Mouse (Mus musculus) hindbrain, embryonic 12.5 days (tissue): Measurements from ENCODE around the gene Nedd9. TPM values are rescaled to one million over a fixed set of nuclear protein-coding genes. Genes with fewer than 3 reads are reported as not detected.

Source experiments
- ATAC-seq: fragments of 200-750 bp; cut with Nextera tagmentation; 2 replicates; pipeline ENCODE4 v1.8.0; 2017; ENCODE audit warnings: moderate TSS enrichment; ENCODE audit not compliant: low FRiP score
- H3K27ac ChIP-seq: fragments of 300-500 bp; sonication (generic); 2 replicates; pipeline ENCODE4 v1.5.1; 2016; ENCODE audit warnings: mild to moderate bottlenecking
- H3K27me3 ChIP-seq: fragments of 300-500 bp; sonication (generic); 2 replicates; pipeline ENCODE4 v1.6.1; 2016; ENCODE audit warnings: mild to moderate bottlenecking
- H3K36me3 ChIP-seq: fragments of 300-500 bp; sonication (generic); 2 replicates; pipeline ENCODE4 v1.6.1; 2016; ENCODE audit warnings: mild to moderate bottlenecking
- H3K4me1 ChIP-seq: fragments of 300-500 bp; sonication (generic); 2 replicates; pipeline ENCODE4 v1.6.1; 2016
- H3K4me2 ChIP-seq: fragments of 300-500 bp; sonication (generic); replicated peaks from 2 replicates; pipeline ENCODE4 v1.6.1; 2016; ENCODE audit warnings: mild to moderate bottlenecking
- H3K4me3 ChIP-seq: fragments of 300-500 bp; sonication (generic); 2 replicates; pipeline ENCODE4 v1.5.1; 2016; ENCODE audit warnings: mild to moderate bottlenecking
- H3K9ac ChIP-seq: fragments of 300-500 bp; sonication (generic); 2 replicates; pipeline ENCODE4 v1.6.1; 2016; ENCODE audit warnings: mild to moderate bottlenecking, moderate library complexity
- H3K9me3 ChIP-seq: fragments of 300-500 bp; sonication (generic); replicated peaks from 2 replicates; pipeline ENCODE4 v1.6.1; 2016; ENCODE audit warnings: mild to moderate bottlenecking
- WGBS: fragments of 180-500 bp; shearing (Covaris S2); methylation state at CpG from one replicate; pipeline ENCODE4 v1.1.7; 2016; 5-methylcytosine and 5-hydroxymethylcytosine counted together
- polyA plus RNA-seq: library from polyadenylated mRNA; unstranded; fragments of >200 nt; fragmentation: Nextera tagmentation; extraction: Ambion mirVana; gene quantifications from 2 replicates; pipeline ENCODE4 v1.2.1, GENCODE M21; 2016

Gene Nedd9
- polyA plus RNA-seq, 1 experiment from 2014 or later, result 17.9 TPM

- H3K4me2 ChIP-seq, result no peak overlapping the region
- H3K27ac ChIP-seq, result no peak overlapping the region
- H3K4me1 ChIP-seq, result no peaks in the 10 kb centered on the region
- WGBS, result 89% methylated on average over 2 of the region's 2 CpGs
- H3K9ac ChIP-seq, result no peak overlapping the region
- no peak for ATAC-seq
- H3K27me3 ChIP-seq, result no peaks in the 10 kb centered on the region
- H3K4me3 ChIP-seq, result no peak overlapping the region
- no peaks in the 10 kb centered on the region for H3K9me3 ChIP-seq
- H3K36me3 ChIP-seq, result no peaks in the 10 kb centered on the region
Observed at GRCm38 (mm10) chr13:41392191-41392590, 95.0 kb downstream of the Nedd9 start.

DNA sequence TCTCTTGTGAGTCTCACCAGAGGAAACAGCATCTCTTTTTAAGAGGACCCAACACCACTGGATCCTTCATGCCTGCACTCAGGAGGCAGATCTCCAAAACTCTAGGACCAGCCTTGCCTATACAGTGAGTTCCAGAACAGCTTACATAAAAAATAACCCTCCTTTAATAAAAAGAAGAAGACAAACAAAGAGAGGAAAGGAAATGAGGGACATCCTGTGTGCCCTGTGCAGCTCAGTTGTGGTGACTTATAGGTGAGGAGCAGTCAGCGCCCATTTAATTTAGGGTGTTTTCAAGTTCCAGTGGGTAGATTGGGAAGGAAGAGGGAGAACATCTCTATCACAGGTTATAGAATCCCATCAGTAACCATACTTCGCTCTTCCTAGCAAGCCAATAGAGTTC is 96.5 kb downstream of the Nedd9 start:
- Histone ChIP-seq H3K27ac (no peak overlapping the region), H3K4me3 (no peak overlapping the region), H3K27me3 (no peaks in the 10 kb centered on the region), H3K9me3 (no peaks in the 10 kb centered on the region), H3K4me2 (no peak overlapping the region), H3K4me1 (no peaks in the 10 kb centered on the region), H3K9ac (no peak overlapping the region), H3K36me3 (no peaks in the 10 kb centered on the region)
- WGBS, result 94% methylated on average over 2 of the region's 2 CpGs
- no peak for ATAC-seq

DNA sequence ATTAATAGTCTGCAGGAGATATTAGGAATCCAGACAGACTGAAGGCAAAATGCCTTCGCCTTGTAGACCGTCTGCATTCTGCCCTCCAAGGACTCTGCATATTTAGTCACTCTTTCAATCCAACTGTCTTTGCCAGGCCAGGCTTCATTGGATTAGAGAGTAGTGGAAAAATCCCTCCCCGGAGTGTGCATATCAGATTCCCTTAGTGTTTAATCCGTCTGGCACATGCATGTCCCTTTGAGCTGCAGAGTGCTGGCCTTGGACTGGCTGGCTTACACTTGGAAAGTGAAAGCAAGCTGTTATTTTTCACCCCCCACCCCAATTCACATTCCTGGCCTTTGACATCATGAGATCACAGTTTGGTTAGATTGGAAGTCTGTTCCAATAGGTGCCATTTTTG is 100.6 kb downstream of the Nedd9 start:
- ATAC-seq, result no peak
- no peaks in the 10 kb centered on the region for H3K27me3 ChIP-seq
- H3K36me3 ChIP-seq, result no peaks in the 10 kb centered on the region
- no peaks in the 10 kb centered on the region for H3K9me3 ChIP-seq
- H3K9ac ChIP-seq, result no peak overlapping the region
- no peak overlapping the region for H3K27ac ChIP-seq
- H3K4me1 ChIP-seq, result no peaks in the 10 kb centered on the region
- 67% methylated on average over 4 of the region's 4 CpGs for WGBS
- no peak overlapping the region for H3K4me3 ChIP-seq
- no peak overlapping the region for H3K4me2 ChIP-seq

DNA sequence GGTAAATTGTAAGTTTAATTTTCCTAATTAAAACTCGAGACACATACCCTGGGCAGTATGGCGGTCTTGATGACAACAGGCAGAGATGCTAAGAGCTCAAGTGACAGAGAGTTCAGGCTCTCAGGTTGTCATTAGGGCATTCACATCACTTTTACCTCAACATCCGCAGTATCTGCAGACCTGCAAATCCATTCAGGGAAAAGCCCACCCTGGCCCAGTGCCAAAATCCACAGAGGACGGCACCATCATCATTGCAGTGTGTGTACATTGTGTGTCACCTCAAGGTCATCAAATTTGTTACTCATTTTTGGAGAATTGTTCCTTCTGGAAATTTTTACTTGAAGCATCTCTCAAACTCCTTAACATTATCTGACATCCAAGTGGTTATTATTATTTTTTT is 102.3 kb downstream of the Nedd9 start:
- H3K27ac ChIP-seq, result no peak overlapping the region
- no peaks in the 10 kb centered on the region for H3K27me3 ChIP-seq
- no peak for ATAC-seq
- no peaks in the 10 kb centered on the region for H3K4me1 ChIP-seq
- H3K9me3 ChIP-seq, result no peaks in the 10 kb centered on the region
- 74% methylated on average over 4 of the region's 4 CpGs for WGBS
- H3K36me3 ChIP-seq, result no peaks in the 10 kb centered on the region
- H3K4me2 ChIP-seq, result no peak overlapping the region
- H3K4me3 ChIP-seq, result no peak overlapping the region
- no peak overlapping the region for H3K9ac ChIP-seq

- no peak for ATAC-seq
- no peaks in the 10 kb centered on the region for H3K27me3 ChIP-seq
Observed at GRCm38 (mm10) chr13:41382635-41383034, 104.5 kb downstream of the Nedd9 start.

DNA sequence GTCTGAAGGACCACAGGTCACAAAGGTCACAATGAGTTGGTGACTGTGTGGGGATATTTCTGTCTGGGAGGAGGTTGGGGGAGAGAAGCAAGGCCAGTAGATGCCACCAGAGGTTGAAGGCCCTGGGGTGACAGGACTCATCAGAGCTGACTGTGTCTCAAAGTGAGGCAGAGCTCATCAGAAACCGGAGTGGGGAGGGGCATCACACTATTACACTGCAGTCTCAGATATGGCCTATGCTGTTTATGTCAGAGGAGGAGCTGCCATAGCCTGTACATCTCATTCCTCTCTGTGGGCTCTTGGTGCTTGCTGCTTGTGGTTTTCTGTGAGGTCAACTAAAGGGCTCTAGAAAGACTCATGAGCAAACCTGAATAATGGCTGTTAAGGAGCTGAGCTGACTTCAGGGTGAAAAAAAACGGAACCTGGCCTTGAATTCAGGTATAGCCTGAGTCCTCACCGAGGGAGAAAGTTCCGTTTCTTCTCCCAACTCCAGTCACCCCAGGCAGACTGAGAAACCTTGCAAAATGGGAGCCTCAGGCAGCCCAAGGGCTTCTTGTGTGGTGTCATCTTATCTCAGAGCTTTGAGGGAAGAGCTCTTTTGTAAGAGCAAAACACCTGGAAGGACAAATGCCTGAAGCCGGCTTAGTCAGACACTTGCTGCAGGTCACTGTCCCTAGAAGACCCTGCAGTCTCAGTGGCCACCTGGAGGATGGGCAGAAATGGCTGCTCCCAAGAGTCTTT is 105.2 kb downstream of the Nedd9 start:
- Histone ChIP-seq H3K9me3 (no peaks in the 10 kb centered on the region), H3K4me1 (no peaks in the 10 kb centered on the region), H3K4me2 (no peak overlapping the region), H3K4me3 (no peak overlapping the region), H3K36me3 (no peaks in the 10 kb centered on the region), H3K27me3 (no peaks in the 10 kb centered on the region), H3K27ac (no peak overlapping the region), H3K9ac (no peak overlapping the region)
- 82% methylated on average over 5 of the region's 5 CpGs for WGBS
- ATAC-seq, result no peak

More at GRCm38 (mm10) chr13:41382635-41383034, 104.5 kb downstream of the Nedd9 start:
- no peak overlapping the region for H3K4me2 ChIP-seq
- no peaks in the 10 kb centered on the region for H3K36me3 ChIP-seq
- H3K27ac ChIP-seq, result no peak overlapping the region
- no peaks in the 10 kb centered on the region for H3K9me3 ChIP-seq
- no peak overlapping the region for H3K9ac ChIP-seq
- no peaks in the 10 kb centered on the region for H3K4me1 ChIP-seq
- no peak overlapping the region for H3K4me3 ChIP-seq

DNA sequence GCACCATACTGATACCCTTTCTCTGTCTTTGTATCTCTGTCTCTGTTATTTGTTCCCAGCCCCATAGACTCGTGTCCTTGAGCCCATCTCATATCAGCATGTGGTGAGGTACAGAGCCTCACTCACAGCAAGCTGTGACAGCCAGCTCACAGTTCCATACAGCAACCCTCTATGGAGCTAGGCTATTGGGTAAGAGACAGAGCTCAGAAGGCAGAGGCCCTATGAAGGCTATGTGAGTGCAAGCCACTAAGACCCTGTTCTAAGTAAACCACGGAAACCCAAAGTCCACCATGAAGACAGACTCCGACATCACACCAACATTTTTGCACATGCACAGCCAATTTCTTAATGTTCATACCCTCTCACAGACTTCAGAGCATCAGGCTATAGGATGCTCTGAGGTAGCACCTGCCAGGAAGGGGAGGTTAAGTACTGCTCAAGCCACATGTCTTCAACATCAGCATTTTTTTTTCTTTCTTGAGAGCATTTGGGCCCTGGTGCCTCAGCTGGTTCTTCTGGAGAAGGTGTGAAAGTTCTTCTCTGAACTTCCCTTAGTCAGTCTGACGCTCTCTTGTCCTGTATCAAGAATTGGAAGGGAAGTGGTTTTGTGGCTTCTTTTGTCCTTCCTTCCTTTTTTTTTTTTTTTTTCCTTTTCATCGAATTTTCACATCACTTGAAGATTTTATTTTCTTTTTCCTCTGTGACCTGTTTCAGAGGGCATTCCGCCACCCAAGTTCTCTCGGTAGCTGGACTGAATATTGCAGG is 105.9 kb downstream of the Nedd9 start:
- H3K4me3 ChIP-seq, result no peak overlapping the region
- no peak overlapping the region for H3K27ac ChIP-seq
- no peak overlapping the region for H3K9ac ChIP-seq
- no peaks in the 10 kb centered on the region for H3K27me3 ChIP-seq
- H3K4me1 ChIP-seq, result no peaks in the 10 kb centered on the region
- H3K36me3 ChIP-seq, result no peaks in the 10 kb centered on the region
- H3K4me2 ChIP-seq, result no peak overlapping the region
- no peaks in the 10 kb centered on the region for H3K9me3 ChIP-seq
- no peak for ATAC-seq
- WGBS, result 75% methylated on average over 7 of the region's 7 CpGs

- H3K27me3 ChIP-seq, result no peaks in the 10 kb centered on the region
- H3K4me2 ChIP-seq, result no peak overlapping the region
- H3K27ac ChIP-seq, result no peak overlapping the region
Observed at GRCm38 (mm10) chr13:41379951-41380465, 107.2 kb downstream of the Nedd9 start.

GRCm38 (mm10) chr13:41378462-41378861 is 108.7 kb downstream of the Nedd9 start:
- no peak for ATAC-seq
- Histone ChIP-seq H3K4me2 (no peak overlapping the region), H3K27ac (no peak overlapping the region), H3K4me1 (no peaks in the 10 kb centered on the region), H3K27me3 (no peaks in the 10 kb centered on the region), H3K4me3 (no peak overlapping the region), H3K9ac (no peak overlapping the region), H3K36me3 (no peaks in the 10 kb centered on the region), H3K9me3 (no peaks in the 10 kb centered on the region)
- WGBS, result 60% methylated on average over 5 of the region's 5 CpGs

More at GRCm38 (mm10) chr13:41379951-41380465, 107.2 kb downstream of the Nedd9 start:
- no peaks in the 10 kb centered on the region for H3K9me3 ChIP-seq
- WGBS, result 92% methylated on average over 4 of the region's 4 CpGs
- no peaks in the 10 kb centered on the region for H3K4me1 ChIP-seq
- no peak for ATAC-seq
- no peak overlapping the region for H3K9ac ChIP-seq
- no peak overlapping the region for H3K4me3 ChIP-seq
- no peaks in the 10 kb centered on the region for H3K36me3 ChIP-seq

DNA sequence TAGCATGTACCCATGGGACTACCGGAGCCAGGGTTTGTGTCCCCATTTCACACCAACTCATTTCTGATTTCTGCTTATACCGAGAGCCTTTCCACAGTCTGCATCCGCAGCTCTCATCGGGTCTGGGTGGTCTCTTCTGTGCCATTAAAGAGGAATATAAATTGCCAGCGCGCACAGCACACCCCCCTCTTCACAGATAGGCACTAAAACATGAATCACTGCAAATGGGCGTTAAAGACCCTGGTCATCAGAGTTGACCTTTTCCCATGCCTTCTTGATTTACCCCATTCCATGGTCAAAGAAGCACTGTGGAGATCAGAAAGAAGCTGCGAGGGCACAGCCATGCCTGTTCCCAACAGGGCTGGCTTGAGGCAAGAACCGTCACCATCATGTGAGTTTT is 109.3 kb downstream of the Nedd9 start:
- Histone ChIP-seq H3K36me3 (no peaks in the 10 kb centered on the region), H3K27ac (no peak overlapping the region), H3K4me2 (no peak overlapping the region), H3K4me1 (no peaks in the 10 kb centered on the region), H3K4me3 (no peak overlapping the region), H3K27me3 (no peaks in the 10 kb centered on the region), H3K9me3 (no peaks in the 10 kb centered on the region), H3K9ac (no peak overlapping the region)
- no peak for ATAC-seq
- WGBS, result 56% methylated on average over 9 of the region's 9 CpGs

DNA sequence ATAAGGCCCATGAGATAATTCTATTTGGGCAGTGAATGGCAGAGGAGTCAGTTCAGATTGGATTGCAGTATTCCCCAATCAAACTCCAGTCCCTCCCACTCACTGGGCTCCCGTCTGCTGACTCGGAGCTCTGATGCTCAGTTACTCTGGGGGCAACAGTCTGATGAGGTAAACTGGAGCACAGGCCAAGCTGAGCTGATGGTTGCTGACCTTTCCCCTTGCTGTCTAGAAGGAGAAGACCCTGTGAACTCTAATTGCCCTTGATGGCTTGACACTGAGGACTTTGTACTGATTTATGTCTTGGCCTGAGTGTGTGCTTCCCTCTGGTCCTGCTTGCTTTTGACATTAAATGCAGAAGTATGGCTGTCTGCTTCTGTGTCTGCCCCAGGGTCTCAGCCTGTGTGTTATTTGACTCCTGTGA is 110.1 kb downstream of the Nedd9 start:
- H3K27ac ChIP-seq, result no peak overlapping the region
- no peak for ATAC-seq
- WGBS, result 29% methylated on average over 2 of the region's 2 CpGs

DNA sequence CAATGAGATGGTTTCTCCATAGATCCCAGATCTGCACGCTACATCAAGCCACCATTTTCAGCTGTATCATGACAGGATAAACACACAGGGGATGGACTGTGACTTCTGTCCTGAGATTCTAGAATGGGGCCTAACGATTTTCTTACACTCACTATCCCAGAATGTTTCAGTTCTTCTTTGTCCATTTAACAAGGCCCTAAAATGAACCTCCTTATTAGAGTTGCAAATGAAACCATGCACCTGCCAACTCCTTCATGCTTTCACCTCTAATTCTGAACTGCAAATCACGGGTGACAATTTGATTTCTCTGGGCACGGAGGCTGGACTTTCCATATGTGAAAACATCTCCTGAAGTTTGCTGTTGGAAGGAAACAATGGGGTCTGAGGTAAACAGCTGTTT is 111.1 kb downstream of the Nedd9 start:
- Histone ChIP-seq H3K4me3 (no peak overlapping the region), H3K9ac (no peak overlapping the region), H3K27ac (no peak overlapping the region), H3K4me1 (no peaks in the 10 kb centered on the region), H3K9me3 (no peaks in the 10 kb centered on the region), H3K27me3 (no peaks in the 10 kb centered on the region), H3K4me2 (no peak overlapping the region), H3K36me3 (no peaks in the 10 kb centered on the region)
- whole genome bisulfite sequencing, result 72% methylated on average over 4 of the region's 4 CpGs
- ATAC-seq, result no peak

More for the DNA sequence above, 110.1 kb downstream of the Nedd9 start:
- H3K36me3 ChIP-seq, result no peaks in the 10 kb centered on the region
- H3K4me2 ChIP-seq, result no peak overlapping the region
- H3K4me3 ChIP-seq, result no peak overlapping the region
- H3K9me3 ChIP-seq, result no peaks in the 10 kb centered on the region
- H3K27me3 ChIP-seq, result no peaks in the 10 kb centered on the region
- H3K9ac ChIP-seq, result no peak overlapping the region
- no peaks in the 10 kb centered on the region for H3K4me1 ChIP-seq
